Mouse (Mus musculus): ENCODE results near the gene Aldh3b3.

DNA sequence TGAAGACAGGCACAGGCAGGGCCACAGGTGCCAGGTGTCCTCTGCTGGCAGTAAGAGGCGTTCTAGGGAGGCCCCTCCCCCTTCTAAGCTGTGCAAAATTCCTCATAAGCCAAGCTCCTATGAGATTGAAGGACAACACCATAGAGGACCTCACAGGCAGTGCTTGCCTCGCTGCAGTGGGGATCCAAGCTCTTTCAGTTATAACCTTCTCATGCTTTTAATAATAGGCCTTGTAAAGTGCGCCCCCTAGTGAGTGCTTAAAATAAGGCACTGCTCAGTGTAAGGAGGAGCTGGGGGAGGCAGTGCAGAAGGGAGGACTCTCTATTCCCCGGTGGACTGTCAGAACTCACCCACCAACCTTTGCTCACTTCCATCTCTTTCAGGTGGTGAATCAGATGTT is 21.9 kb downstream of the Aldh3b3 start:
- TF ChIP-seq CTCF (IDR thresholded peaks at IDR 0.05; ENCODE audit: borderline replicate concordance, control insufficient read depth, extremely low read depth, insufficient read depth, low read length, poor library complexity) (no peak), POLR2A (IDR thresholded peaks at IDR 0.05; ENCODE audit: control insufficient read depth, extremely low read depth, insufficient read depth, low read length, poor library complexity) (no peak)
